Mouse (Mus musculus): Measurements from ENCODE around the gene Sst.
"Not testable (repeated sequence)": the region's sequence is repeated elsewhere in the genome, so short reads cannot be mapped to it uniquely, and the experiment has no call there.

The Sst gene

DNA sequence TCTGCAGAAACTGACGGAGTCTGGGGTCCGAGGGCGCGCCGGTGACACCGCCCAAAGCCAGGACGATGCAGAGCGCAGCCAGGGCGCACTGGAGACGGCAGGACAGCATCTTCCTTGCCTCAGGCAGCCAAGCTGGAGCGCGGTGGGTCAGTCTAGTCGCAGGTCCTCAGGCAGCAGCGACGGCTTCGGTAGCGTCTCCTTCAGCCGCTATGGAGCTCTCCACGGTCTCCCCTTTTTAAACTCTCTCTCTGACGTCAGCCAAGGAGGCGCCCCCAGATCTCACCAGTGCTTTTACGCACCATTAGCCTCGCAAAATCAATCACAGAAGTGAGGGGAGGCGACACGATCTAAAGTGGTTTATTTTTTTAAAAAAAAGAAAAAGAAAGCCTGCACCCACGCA lies at the start of gene Sst:
TSS of gene Sst (minus strand) at position 323 of the 400 bp plus-strand sequence.
- no peak for DNase-seq

- no peak for DNase-seq
Observed at GRCm38 (mm10) chr16:23934397-23934796, 43.6 kb upstream of the Sst start.

DNA sequence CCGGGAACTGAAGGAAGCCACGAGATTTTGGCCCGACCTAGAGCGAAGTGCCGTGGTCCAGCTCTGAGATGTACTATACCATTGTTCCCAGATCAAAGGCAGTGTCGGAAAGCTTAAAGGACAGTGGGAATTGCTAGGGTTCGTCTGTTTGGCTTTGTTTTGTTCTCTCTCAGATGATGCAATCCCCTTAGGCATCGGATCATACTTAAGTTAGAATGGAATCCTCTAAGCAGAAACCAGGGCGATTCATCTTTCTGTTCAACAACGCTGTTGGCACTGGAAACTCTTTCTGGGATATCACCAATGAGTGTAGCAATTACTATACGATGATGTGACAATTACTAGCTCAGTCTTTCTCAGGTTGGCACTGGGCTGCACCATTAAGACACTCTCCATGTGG lies 41.5 kb upstream of the Sst start, which contains the start of gene Rtp2:
TSS of gene Rtp2 (minus strand) at position 101 of the 400 bp plus-strand sequence.
- no peak for DNase-seq

GRCm38 (mm10) chr16:23931275-23931674 lies 40.5 kb upstream of the Sst start:
- DNase-seq: no peak

DNA sequence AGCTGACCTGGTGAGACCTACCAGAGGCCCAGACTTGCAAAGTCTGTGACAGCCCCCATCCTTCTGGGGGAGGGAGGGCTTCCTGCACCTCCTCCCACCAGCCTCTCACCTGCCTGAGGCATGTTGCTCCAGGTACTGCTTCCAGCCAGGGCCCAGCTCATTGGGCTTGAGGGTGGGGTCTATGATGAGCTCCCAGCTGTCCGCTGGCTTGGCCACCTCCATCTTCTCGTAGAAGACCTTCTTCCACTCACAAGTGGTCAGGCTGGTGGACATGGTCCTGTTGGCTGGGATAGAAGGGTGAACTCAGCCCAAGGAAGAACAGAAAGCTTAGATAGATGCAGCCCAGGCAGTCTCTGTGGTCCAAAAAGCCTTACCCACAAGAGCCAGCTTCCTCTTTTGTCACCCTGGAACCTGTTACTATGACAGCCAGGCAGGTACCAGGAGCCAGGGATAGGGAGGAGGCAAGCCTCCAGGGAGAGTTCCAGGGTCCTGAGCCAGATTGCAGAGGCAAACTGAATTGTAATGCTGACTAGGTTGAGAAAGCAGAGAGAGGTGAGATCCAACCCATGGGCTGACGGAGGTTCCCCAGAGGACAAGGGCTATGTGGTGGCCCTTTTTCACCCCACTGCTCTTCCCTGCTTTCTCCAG lies 39.8 kb upstream of the Sst start:
- no peak for DNase-seq

DNA sequence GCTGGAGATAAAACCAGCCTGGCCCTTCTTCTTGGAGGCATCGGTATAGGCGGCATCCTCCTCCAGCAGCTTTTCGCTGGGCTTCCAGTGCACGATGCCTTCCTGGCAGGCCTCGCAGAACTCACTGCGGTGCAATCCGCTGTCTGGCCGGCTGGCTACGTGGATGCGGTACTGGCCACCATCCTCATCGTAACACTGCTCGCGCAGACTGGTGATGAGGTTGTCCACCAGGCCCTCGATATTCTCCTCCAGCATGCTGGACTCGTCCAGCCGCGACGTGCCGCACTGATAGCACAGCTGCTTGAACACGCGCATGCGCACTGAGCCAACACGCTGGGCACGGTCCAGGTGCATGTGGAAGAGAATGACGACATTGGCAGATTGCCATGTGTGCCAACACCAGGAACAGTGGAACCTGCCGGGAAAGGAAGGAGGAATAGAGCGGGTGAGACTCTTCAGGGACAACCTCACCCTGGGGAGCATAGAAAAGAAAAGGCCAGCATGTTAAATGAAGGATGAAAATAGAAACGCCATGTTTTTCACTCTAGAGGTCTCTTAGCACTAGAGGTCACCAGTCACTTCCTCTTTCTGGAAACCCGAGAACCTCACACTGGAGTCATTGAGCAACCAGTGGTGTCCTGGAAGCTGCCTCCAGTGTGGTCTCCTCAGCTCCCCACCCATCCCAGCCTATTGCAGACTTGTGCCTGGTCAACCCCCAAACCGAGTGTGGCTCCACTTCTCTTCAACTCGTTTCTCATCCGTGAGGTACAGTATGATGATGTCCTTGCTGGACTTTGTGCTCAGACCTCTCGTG lies 36.8 kb upstream of the Sst start:
- DNase-seq: no peak

DNA sequence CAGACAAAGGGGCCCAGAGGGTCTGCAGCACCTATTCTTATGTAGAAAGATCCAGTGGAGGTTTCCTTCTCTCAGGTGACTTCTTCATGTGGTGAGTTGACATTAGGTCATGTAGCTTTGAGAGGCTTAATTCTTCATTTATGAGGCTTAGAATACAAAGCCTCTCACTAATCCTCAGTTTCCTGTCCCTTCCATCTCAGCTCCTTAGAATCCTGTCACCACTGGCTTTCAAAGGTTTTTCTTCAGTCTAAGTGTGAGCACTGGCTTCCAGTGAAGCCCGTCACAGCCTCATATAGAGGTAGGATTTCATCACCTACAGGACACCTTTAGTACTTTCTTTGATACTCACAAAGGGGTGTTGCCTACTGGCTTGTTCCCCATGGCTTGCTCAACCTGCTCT lies 32.1 kb upstream of the Sst start:
- no peak for DNase-seq

DNA sequence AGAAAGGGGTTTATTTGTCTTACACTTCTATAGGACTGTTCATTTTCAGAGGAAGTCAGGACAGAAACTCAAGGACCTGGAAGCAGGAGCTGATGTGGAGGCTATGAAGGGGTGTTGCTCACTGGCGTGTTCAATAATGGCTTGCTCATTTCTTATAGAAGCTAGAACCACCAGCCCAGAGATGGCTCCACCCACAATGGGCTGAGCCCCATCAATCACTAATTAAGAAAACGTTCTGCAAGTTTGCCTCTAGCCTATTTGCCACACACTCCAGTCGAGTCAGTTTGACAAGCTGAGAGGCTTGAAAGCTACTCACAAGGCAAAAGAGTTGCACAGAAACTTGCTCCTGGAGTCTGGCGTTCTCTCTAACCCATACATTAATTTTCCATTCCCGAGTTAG lies 30.9 kb upstream of the Sst start:
- DNase-seq: no peak

DNA sequence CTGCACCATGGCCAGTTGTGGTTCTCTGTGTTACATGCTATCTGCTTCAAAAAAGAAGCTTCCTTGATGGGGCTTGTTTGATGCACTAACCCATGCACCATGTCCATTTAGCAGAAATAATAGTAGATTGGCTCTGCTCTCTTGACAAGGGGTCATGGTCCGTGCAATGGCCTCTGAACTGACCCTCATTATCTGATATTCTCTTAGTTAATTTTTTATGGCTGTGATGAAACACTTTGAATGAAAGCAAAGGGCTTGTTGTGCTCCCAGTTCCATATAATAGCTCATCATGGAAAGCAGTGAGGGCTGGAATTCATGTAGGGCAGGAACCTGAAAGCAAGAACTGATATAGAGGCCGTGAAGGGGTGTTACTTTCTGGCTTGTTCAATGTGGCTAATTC lies 28.7 kb upstream of the Sst start:
- no peak for DNase-seq

DNA sequence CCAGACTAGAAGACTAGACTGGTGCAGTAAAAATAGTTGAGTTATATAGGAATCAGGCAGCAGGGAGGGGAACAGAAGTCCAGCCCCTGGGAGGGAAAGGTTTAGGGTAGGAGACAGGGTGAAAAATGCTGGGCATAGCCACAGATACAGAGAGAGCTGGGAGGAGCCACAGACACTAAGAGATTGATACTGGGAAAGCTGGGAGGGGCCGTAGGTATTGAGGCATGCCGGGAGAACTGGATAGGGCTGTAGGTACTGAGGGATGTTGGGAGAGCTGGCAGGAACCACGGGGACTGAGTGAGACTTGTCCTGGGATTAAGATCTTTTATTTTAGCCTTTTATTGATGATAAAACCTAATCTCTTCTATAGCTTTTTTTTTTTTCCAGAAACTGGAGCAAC lies 22.6 kb upstream of the Sst start:
- no peak for DNase-seq

GRCm38 (mm10) chr16:23912741-23913140 lies 22.0 kb upstream of the Sst start:
- DNase-seq: no peak

- DNase-seq: not testable (repeated sequence)
Observed at GRCm38 (mm10) chr16:23909015-23909354, 18.2 kb upstream of the Sst start.

DNA sequence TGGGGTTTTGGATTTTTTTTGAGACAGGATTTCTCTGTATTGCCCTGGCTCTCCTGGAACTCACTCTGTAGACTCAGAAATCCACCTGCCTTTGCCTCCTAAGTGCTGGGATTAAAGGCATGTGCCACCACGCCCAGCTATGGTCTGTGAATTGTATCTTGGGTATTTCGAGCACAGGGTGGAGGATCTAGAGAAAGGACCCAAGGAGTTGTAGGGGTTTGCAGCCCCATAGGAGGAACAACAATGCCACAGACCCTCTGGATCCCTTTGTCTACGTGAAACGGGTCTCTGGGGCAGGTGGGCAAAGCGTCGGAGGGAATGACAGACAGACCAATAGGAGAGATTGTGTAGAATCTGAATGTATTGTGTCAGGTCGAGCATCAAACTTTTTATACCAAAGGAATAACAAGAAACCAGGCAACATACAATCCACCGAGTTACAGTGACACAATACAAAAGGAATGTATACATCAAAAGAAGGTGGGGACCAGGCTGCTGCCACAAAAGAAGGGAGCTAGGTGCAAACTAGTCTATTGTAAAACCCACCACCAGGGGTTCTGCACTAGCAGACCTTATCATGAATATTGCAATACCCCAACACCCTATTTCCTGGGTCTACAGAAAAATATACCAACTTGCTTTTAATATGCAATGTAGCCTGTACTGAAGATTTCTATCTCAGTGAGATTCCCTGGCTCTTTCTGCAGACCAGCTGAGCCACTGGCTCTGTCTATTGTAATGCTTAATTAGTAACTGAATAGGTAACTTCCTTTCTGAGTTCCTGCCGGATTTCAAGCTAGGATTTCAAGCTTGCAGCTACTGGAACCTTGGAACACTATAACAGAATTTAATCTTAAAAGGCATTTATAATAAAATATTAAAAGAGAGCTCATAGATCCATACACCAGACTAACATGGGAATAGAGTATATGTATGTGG lies 17.6 kb upstream of the Sst start:
- DNase-seq: not testable (repeated sequence)

DNA sequence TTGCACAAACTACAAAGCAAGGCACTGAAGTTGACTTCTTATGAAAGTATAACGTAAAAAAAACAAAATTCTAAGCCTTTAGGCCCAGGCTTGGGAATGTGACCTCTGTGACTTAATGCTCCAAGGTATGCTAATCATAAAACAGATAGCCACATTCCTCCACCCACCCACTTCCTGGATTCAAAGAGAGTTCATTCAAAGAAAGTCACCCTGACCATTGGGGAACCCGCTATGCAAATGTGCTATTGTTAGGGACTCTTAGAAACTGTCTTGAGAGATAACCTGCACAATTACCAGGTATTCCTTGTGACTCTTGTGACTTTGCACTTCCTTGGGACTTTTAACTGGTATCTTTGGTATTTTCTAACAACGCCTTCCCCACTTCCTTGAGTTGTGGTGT lies 15.8 kb upstream of the Sst start:
- not testable (repeated sequence) for DNase-seq

DNA sequence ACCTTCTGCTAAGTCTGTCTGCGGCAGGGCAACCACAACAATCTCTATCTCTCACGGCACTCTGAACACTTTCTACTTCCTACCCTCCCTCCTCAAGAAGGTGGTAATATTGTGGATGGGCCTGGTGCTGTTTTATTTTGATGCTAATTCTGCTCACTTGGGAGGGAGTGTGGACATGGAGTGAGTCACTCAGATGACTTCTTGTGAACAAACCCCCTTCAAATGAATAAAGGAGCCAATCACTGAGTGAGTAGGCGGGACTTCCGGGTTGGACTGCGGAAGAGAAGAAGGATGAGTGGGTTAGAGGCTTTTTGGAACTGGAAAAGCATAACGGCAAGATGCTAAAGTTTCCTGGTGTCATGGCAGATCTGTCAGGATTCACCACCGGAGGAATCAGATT lies 10.7 kb upstream of the Sst start:
- no peak for DNase-seq

DNA sequence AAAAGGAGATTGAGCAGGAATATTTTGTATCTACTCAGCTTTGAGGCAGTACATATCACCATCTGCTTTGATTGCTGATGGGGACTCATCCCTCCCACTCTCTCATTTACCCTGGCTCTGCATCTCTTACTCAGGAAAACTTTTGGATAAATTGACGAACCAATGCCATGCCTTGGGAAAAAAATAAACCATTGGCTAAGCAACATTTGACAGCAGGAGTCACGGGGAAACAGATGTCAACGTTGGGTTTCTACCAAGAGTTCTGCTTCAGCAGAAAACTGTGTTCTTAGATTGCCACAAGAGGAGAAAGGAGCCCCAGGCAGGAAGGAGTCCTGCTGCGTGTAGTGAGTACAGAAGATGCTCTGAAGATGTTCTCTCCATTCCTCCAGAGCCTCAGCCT lies 9.3 kb upstream of the Sst start:
- no peak for DNase-seq

GRCm38 (mm10) chr16:23898840-23899239 lies 8.1 kb upstream of the Sst start:
- peak; percentile 66 for DNase-seq

GRCm38 (mm10) chr16:23897984-23898586 lies 7.3 kb upstream of the Sst start:
- DNase-seq: peak; percentile 55

DNA sequence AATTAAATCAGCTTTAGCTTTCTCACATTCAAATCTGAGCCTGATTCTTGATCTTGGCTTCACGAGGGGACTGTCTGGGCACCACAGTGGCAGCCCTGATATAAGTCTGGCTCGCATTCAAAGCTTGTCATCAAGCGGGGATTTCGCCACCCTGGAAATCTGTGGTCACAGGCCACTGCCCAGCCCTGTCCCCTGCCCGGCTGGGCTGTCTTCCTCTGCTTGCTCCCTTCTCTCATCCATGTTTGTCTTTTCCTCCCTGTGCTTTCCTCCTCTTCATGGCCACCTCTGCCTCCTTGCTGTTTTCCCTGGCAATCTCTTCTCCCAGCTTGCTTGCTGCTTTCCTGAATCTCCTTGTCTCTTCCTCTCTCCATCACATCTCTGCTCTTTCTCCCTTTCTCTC lies 6.7 kb upstream of the Sst start:
- no peak for DNase-seq

- DNase-seq: no peak
Observed at GRCm38 (mm10) chr16:23895135-23895534, 4.4 kb upstream of the Sst start.

- DNase-seq: no peak
Observed at GRCm38 (mm10) chr16:23890151-23890550, 607 bp downstream of the Sst start.

DNA sequence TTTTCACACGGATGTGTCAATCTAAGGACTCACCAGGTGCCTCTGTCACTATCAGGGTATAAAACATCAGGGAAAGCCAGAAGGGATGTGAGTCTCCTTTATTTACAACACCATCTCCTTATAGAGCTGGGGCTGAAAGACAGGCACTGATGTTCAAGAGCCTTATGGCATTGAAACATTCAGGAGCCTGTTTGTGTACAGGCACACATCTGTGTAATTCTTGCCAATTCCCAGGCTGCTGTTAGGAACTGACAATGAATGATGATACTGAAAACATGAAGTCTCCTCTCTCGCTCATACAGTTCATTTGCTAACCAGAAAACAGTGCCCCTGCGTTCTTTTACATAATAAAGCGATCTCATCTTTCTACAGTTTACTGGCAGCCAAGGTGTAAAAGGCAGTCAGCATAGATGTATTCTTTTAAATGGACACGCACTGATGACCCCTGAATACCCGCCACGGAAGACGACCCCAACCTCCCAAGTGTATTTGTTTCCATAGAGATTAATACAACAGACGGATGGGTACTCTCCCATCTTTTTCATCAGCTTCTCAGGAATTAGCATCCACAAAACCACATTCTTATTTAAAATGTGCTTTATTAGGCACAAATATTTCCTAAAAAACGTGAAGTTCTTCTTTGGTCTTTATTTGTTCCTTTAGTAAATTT lies 2.7 kb downstream of the Sst start:
- DNase-seq: no peak
